Mouse (Mus musculus) lung, postnatal 0 days (tissue): ENCODE results near the gene En2.

ENCODE experiments used
- CTCF ChIP-seq: IDR thresholded peaks from 2 replicates; pipeline ENCODE4 v1.5.1; 2016; ENCODE audit warnings: antibody characterized with exemption, mild to moderate bottlenecking
- EP300 ChIP-seq: IDR thresholded peaks from 2 replicates; pipeline ENCODE4 v1.6.1; 2016; ENCODE audit warnings: antibody characterized with exemption, mild to moderate bottlenecking, control low read depth

DNA sequence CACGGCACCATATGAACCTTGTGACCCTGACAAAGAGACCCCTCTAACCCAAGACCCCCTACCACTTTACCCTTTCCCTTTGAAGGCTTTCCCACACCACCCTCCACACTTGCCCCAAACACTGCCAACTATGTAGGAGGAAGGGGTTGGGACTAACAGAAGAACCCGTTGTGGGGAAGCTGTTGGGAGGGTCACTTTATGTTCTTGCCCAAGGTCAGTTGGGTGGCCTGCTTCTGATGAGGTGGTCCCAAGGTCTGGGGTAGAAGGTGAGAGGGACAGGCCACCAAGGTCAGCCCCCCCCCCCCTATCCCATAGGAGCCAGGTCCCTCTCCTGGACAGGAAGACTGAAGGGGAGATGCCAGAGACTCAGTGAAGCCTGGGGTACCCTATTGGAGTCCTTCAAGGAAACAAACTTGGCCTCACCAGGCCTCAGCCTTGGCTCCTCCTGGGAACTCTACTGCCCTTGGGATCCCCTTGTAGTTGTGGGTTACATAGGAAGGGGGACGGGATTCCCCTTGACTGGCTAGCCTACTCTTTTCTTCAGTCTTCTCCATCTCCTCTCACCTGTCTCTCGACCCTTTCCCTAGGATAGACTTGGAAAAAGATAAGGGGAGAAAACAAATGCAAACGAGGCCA lies 3.8 kb downstream of the En2 start:
- TF ChIP-seq CTCF (no peak), EP300 (no peak)
